Mouse (Mus musculus) embryonic facial prominence, embryonic 11.5 days (tissue): Measurements from ENCODE around the gene Myf5. TPM values are rescaled to one million over a fixed set of nuclear protein-coding genes. Genes with fewer than 3 reads are reported as not detected.

Experiments used
- microRNA-seq: library from miRNA; unstranded; fragments of <30 nt; microRNA quantifications from one replicate; pipeline ENCODE4, GENCODE M21; 2016; ENCODE audit warnings: borderline number of aligned reads
- polyA plus RNA-seq: library from polyadenylated mRNA; unstranded; fragments of >200 nt; fragmentation: Nextera tagmentation; extraction: Ambion mirVana; gene quantifications from 2 replicates; pipeline ENCODE4 v1.2.1, GENCODE M21; 2014

The Myf5 gene
- polyA plus RNA-seq, 1 experiment from 2014 or later, result 10.5 TPM

Small RNA genes lying within 50 kb of the gene (microRNA-seq; reads per million reads assigned to microRNA genes)
- gene Gm44403, result not detected

Other genes with a start within 250 kb of the Myf5 start
- 4.0 and 4.4 TPM in 2 replicates for gene Lin7a, start 214.4 kb downstream of the Myf5 start, polyA plus RNA-seq
- 0.17 TPM in 2 replicates for gene Myf6, start 8.6 kb upstream of the Myf5 start, polyA plus RNA-seq
- gene Ptprq, start 233.9 kb upstream of the Myf5 start, polyA plus RNA-seq, result 0.07 and 0.08 TPM in 2 replicates